Mouse (Mus musculus) heart, embryonic 16.5 days (tissue): Measurements from ENCODE around the gene Nlrp9b. TPM values are rescaled to one million over a fixed set of nuclear protein-coding genes. Genes with fewer than 3 reads are reported as not detected.
"Not testable (repeated sequence)": the region's sequence is repeated elsewhere in the genome, so short reads cannot be mapped to it uniquely, and the experiment has no call there.

Experiments
- ATAC-seq: fragments of 200-750 bp; cut with Nextera tagmentation; replicated peaks from 2 replicates; pipeline ENCODE4 v1.8.0; 2017; ENCODE audit warnings: moderate number of reproducible peaks; ENCODE audit not compliant: insufficient read depth, low FRiP score; ENCODE audit errors: extremely low read depth
- H3K27ac ChIP-seq: fragments of 300-500 bp; sonication (generic); 2 replicates; pipeline ENCODE4 v1.5.1; 2014; ENCODE audit warnings: mild to moderate bottlenecking, low read length, control low read depth, moderate library complexity
- H3K27me3 ChIP-seq: fragments of 300-500 bp; sonication (generic); 2 replicates; pipeline ENCODE4 v1.6.1; 2014; ENCODE audit warnings: low read length, mixed read lengths; ENCODE audit not compliant: control insufficient read depth, insufficient read depth
- H3K36me3 ChIP-seq: fragments of 300-500 bp; sonication (generic); 2 replicates; pipeline ENCODE4 v1.6.1; 2014; ENCODE audit not compliant: control insufficient read depth, insufficient read depth
- H3K4me1 ChIP-seq: fragments of 300-500 bp; sonication (generic); 2 replicates; pipeline ENCODE4 v1.6.1; 2014; ENCODE audit warnings: low read length, mixed read lengths; ENCODE audit not compliant: control insufficient read depth, insufficient read depth
- H3K4me2 ChIP-seq: fragments of 300-500 bp; sonication (generic); 2 replicates; pipeline ENCODE4 v1.6.1; 2014; ENCODE audit warnings: low read depth, mild to moderate bottlenecking, control low read depth, low read length
- H3K4me3 ChIP-seq: fragments of 300-500 bp; sonication (generic); 2 replicates; pipeline ENCODE4 v1.5.1; 2014; ENCODE audit warnings: mild to moderate bottlenecking, control low read depth, low read length
- H3K9ac ChIP-seq: fragments of 300-500 bp; sonication (generic); 2 replicates; pipeline ENCODE4 v1.6.1; 2014; ENCODE audit warnings: low read length, control low read depth
- H3K9me3 ChIP-seq: fragments of 300-500 bp; sonication (generic); replicated peaks from 2 replicates; pipeline ENCODE4 v1.6.1; 2016; ENCODE audit warnings: low read length; ENCODE audit not compliant: control insufficient read depth
- WGBS: fragments of 180-500 bp; shearing (Covaris S2); extraction: QIAGEN DNeasy Blood & Tissue Kit; methylation state at CpG from one replicate; pipeline ENCODE4 v1.1.7; 2014; 5-methylcytosine and 5-hydroxymethylcytosine counted together
- polyA plus RNA-seq: library from polyadenylated mRNA; unstranded; fragments of >200 nt; fragmentation: Nextera tagmentation; extraction: Ambion mirVana; gene quantifications from 2 replicates; pipeline ENCODE4 v1.2.1, GENCODE M21; 2015

Nlrp9b gene
- polyA plus RNA-seq, result 0.04 TPM in 1 of 2 replicates, not detected in the other

- H3K4me1 ChIP-seq, ATAC-seq, H3K4me3 ChIP-seq, H3K9ac ChIP-seq, H3K27me3 ChIP-seq, H3K9me3 ChIP-seq, H3K4me2 ChIP-seq, H3K27ac ChIP-seq, H3K36me3 ChIP-seq: not testable (repeated sequence)
- 63% methylated on average over 7 of the region's 8 CpGs for WGBS
Observed at GRCm38 (mm10) chr7:19991165-19991564, at the start of gene Nlrp9b. Gene Nlrp9b, plus strand, starts transcription at chr7:19991465.

GRCm38 (mm10) chr7:19944709-19945108 is 46.6 kb upstream of the Nlrp9b start:
- peaks cover 12% of the 10 kb centered on the region for H3K4me1 ChIP-seq
- ATAC-seq, result no peak
- no peak overlapping the region for H3K4me2 ChIP-seq
- no peaks in the 10 kb centered on the region for H3K36me3 ChIP-seq
- WGBS, result 83% methylated on average over 8 of the region's 8 CpGs
- no peaks in the 10 kb centered on the region for H3K9me3 ChIP-seq
- no peaks in the 10 kb centered on the region for H3K27me3 ChIP-seq
- H3K27ac ChIP-seq, result no peak overlapping the region
- no peak overlapping the region for H3K9ac ChIP-seq
- H3K4me3 ChIP-seq, result no peak overlapping the region

GRCm38 (mm10) chr7:19945201-19945600 is 46.1 kb upstream of the Nlrp9b start:
- no peak for ATAC-seq

GRCm38 (mm10) chr7:19945821-19946515 is 45.3 kb upstream of the Nlrp9b start:
- ATAC-seq, result 0 out of 2 replicates have a peak, but pooled peaks have one; percentile 13
- Histone ChIP-seq H3K36me3 (no peaks in the 10 kb centered on the region), H3K4me3 (no peak overlapping the region), H3K27me3 (no peaks in the 10 kb centered on the region), H3K27ac (peak overlapping the region; percentile 11; the same call in 1 of the 2 replicates), H3K4me2 (no peak overlapping the region), H3K4me1 (peaks cover 5% of the 10 kb centered on the region; the same call in 1 of the 2 replicates), H3K9me3 (no peaks in the 10 kb centered on the region), H3K9ac (no peak overlapping the region)
- 69% methylated on average over 13 of the region's 13 CpGs for WGBS

More at GRCm38 (mm10) chr7:19945201-19945600, 46.1 kb upstream of the Nlrp9b start:
- Histone ChIP-seq H3K4me1 (peaks cover 9% of the 10 kb centered on the region), H3K36me3 (no peaks in the 10 kb centered on the region), H3K4me3 (no peak overlapping the region), H3K9me3 (no peaks in the 10 kb centered on the region), H3K27me3 (no peaks in the 10 kb centered on the region), H3K4me2 (no peak overlapping the region), H3K9ac (no peak overlapping the region), H3K27ac (no peak overlapping the region)
- WGBS, result 90% methylated on average over 5 of the region's 5 CpGs

GRCm38 (mm10) chr7:19948956-19949355 is 42.3 kb upstream of the Nlrp9b start:
- Histone ChIP-seq H3K9me3 (no peaks in the 10 kb centered on the region), H3K4me1 (0 out of 2 replicates have a peak, but pooled peaks cover 4% of the 10 kb centered on the region), H3K36me3 (no peaks in the 10 kb centered on the region), H3K4me2 (no peak overlapping the region), H3K9ac (no peak overlapping the region), H3K27me3 (no peaks in the 10 kb centered on the region), H3K27ac (no peak overlapping the region), H3K4me3 (no peak overlapping the region)
- WGBS, result 61% methylated on average over 12 of the region's 12 CpGs
- no peak for ATAC-seq

- Histone ChIP-seq H3K27me3 (no peaks in the 10 kb centered on the region), H3K27ac (no peak overlapping the region), H3K4me1 (0 out of 2 replicates have a peak, but pooled peaks cover 4% of the 10 kb centered on the region), H3K4me2 (no peak overlapping the region), H3K4me3 (no peak overlapping the region), H3K9me3 (no peaks in the 10 kb centered on the region), H3K9ac (no peak overlapping the region), H3K36me3 (no peaks in the 10 kb centered on the region)
- 0 out of 2 replicates have a peak, but pooled peaks have one; percentile 58 for ATAC-seq
- WGBS, result 49% methylated on average over 10 of the region's 10 CpGs
Observed at GRCm38 (mm10) chr7:19949996-19950395, 41.3 kb upstream of the Nlrp9b start.

- 0 out of 2 replicates have a peak, but pooled peaks cover 4% of the 10 kb centered on the region for H3K4me1 ChIP-seq
- no peak within 1 kb of the TSS for H3K4me2 ChIP-seq
- H3K27ac ChIP-seq, result no peak within 1 kb of the TSS
- no peaks in the 10 kb centered on the region for H3K27me3 ChIP-seq
- ATAC-seq, result peak; percentile 56; the same call in 1 of the 2 replicates
- WGBS, result 38% methylated on average over 9 of the region's 9 CpGs
- no peak within 1 kb of the TSS for H3K4me3 ChIP-seq
- H3K9me3 ChIP-seq, result no peaks in the 10 kb centered on the region
- H3K36me3 ChIP-seq, result no peaks in the 10 kb centered on the region
- no peak within 1 kb of the TSS for H3K9ac ChIP-seq
Observed at GRCm38 (mm10) chr7:19950589-19950988, 40.7 kb upstream of the Nlrp9b start, which contains the start of gene Igsf23. Gene Igsf23, minus strand, starts transcription at chr7:19950756.

- H3K4me1 ChIP-seq, result 0 out of 2 replicates have a peak, but pooled peaks cover 4% of the 10 kb centered on the region
- H3K36me3 ChIP-seq, result no peaks in the 10 kb centered on the region
- no peak overlapping the region for H3K4me2 ChIP-seq
- no peak overlapping the region for H3K27ac ChIP-seq
- ATAC-seq, result no peak
- 81% methylated on average over 10 of the region's 10 CpGs for WGBS
- no peak overlapping the region for H3K4me3 ChIP-seq
- no peaks in the 10 kb centered on the region for H3K27me3 ChIP-seq
- no peak overlapping the region for H3K9ac ChIP-seq
- no peaks in the 10 kb centered on the region for H3K9me3 ChIP-seq
Observed at GRCm38 (mm10) chr7:19952320-19952986, 38.8 kb upstream of the Nlrp9b start.

GRCm38 (mm10) chr7:19953054-19953453 is 38.2 kb upstream of the Nlrp9b start:
- H3K4me2 ChIP-seq, result no peak overlapping the region
- H3K36me3 ChIP-seq, result no peaks in the 10 kb centered on the region
- 0 out of 2 replicates have a peak, but pooled peaks cover 4% of the 10 kb centered on the region for H3K4me1 ChIP-seq
- no peak overlapping the region for H3K9ac ChIP-seq
- H3K27ac ChIP-seq, result no peak overlapping the region
- 54% methylated on average over 9 of the region's 9 CpGs for WGBS
- H3K4me3 ChIP-seq, result no peak overlapping the region
- H3K9me3 ChIP-seq, result no peaks in the 10 kb centered on the region
- no peak for ATAC-seq
- no peaks in the 10 kb centered on the region for H3K27me3 ChIP-seq
